Mouse (Mus musculus) heart, embryonic 10.5 days (tissue): ENCODE results near the gene Rbbp5. TPM values are rescaled to one million over a fixed set of nuclear protein-coding genes. Genes with fewer than 3 reads are reported as not detected.
A peak's percentile ranks its signal among the peaks of the same experiment; 100 is the strongest.

Experiments used
- DNase-seq: peaks from one replicate; pipeline ENCODE4 v3.0.0-alpha.2; 2017; ENCODE audit warnings: low spot score
- H3K27ac ChIP-seq: fragments of 300-500 bp; sonication (generic); 2 replicates; pipeline ENCODE4 v1.5.1; 2016; ENCODE audit warnings: mild to moderate bottlenecking
- H3K27me3 ChIP-seq: fragments of 300-500 bp; sonication (generic); 2 replicates; pipeline ENCODE4 v1.6.1; 2016; ENCODE audit warnings: mild to moderate bottlenecking; ENCODE audit not compliant: poor library complexity, insufficient read depth, severe bottlenecking
- H3K36me3 ChIP-seq: fragments of 300-500 bp; sonication (generic); 2 replicates; pipeline ENCODE4 v1.6.1; 2016; ENCODE audit warnings: mild to moderate bottlenecking, moderate library complexity
- H3K4me1 ChIP-seq: fragments of 300-500 bp; sonication (generic); 2 replicates; pipeline ENCODE4 v1.6.1; 2016; ENCODE audit warnings: mild to moderate bottlenecking
- H3K4me3 ChIP-seq: fragments of 300-500 bp; sonication (generic); 2 replicates; pipeline ENCODE4 v1.5.1; 2016; ENCODE audit warnings: mild to moderate bottlenecking, moderate library complexity
- H3K9me3 ChIP-seq: fragments of 300-500 bp; sonication (generic); 2 replicates; pipeline ENCODE4 v1.6.1; 2016; ENCODE audit warnings: mild to moderate bottlenecking, moderate library complexity
- WGBS: fragments of 180-500 bp; shearing (Covaris S2); methylation state at CpG from one replicate; pipeline ENCODE4 v1.1.7; 2016; 5-methylcytosine and 5-hydroxymethylcytosine counted together
- polyA plus RNA-seq: library from polyadenylated mRNA; unstranded; fragments of >200 nt; fragmentation: Nextera tagmentation; extraction: Ambion mirVana; gene quantifications from 2 replicates; pipeline ENCODE4 v1.2.1, GENCODE M21; 2016

Gene Rbbp5
- polyA plus RNA-seq, 1 experiment from 2014 or later = 43.6 TPM

- H3K4me1 ChIP-seq = peaks cover 28% of the 10 kb centered on the region
- H3K36me3 ChIP-seq = no peaks in the 10 kb centered on the region
- no peaks in the 10 kb centered on the region for H3K9me3 ChIP-seq
- no peak overlapping the region for H3K27ac ChIP-seq
- DNase-seq = no peak
- H3K27me3 ChIP-seq = peaks cover 71% of the 10 kb centered on the region
- 42% methylated on average over 9 of the region's 9 CpGs for WGBS
- H3K4me3 ChIP-seq = no peak overlapping the region
Observed at GRCm38 (mm10) chr1:132532521-132532920, 55.4 kb downstream of the Rbbp5 start.

GRCm38 (mm10) chr1:132533840-132534239 is 56.7 kb downstream of the Rbbp5 start:
- Histone ChIP-seq H3K9me3 (no peaks in the 10 kb centered on the region), H3K36me3 (no peaks in the 10 kb centered on the region), H3K4me3 (no peak overlapping the region), H3K27me3 (peaks cover 78% of the 10 kb centered on the region), H3K4me1 (peaks cover 30% of the 10 kb centered on the region), H3K27ac (no peak overlapping the region)
- DNase-seq = no peak
- 5% methylated on average over 8 of the region's 8 CpGs for WGBS

GRCm38 (mm10) chr1:132535541-132535940 is 58.4 kb downstream of the Rbbp5 start:
- H3K4me1 ChIP-seq = peaks cover 29% of the 10 kb centered on the region
- H3K27ac ChIP-seq = no peak overlapping the region
- WGBS = 90% methylated on average over 4 of the region's 4 CpGs
- peaks cover 86% of the 10 kb centered on the region for H3K27me3 ChIP-seq
- no peak for DNase-seq
- H3K36me3 ChIP-seq = no peaks in the 10 kb centered on the region
- no peak overlapping the region for H3K4me3 ChIP-seq
- no peaks in the 10 kb centered on the region for H3K9me3 ChIP-seq

DNA sequence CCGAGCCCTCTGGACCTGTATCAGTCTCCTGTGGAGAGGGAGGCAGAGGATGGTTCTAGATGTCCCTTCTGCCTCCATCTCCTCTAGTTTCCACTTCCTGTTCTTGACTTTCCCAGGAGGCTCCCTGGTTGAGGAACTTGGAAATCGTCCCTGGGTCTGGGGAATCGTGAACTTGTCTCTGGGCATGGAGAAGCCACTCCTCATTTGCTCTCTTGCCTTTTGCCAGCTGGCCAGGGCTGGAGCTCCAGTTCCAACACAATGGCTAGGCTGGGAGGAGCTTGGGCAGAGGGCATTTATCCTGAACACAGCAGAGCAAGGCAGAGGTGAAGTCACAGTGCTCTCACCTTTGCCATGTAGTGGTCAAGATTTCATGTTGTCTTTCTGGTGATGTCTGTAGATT is 59.3 kb downstream of the Rbbp5 start:
- no peak for DNase-seq
- H3K9me3 ChIP-seq = no peaks in the 10 kb centered on the region
- no peak overlapping the region for H3K27ac ChIP-seq
- H3K4me3 ChIP-seq = no peak overlapping the region
- WGBS = 71% methylated on average over 3 of the region's 3 CpGs
- H3K4me1 ChIP-seq = peaks cover 31% of the 10 kb centered on the region
- H3K36me3 ChIP-seq = no peaks in the 10 kb centered on the region
- peaks cover 86% of the 10 kb centered on the region for H3K27me3 ChIP-seq

DNA sequence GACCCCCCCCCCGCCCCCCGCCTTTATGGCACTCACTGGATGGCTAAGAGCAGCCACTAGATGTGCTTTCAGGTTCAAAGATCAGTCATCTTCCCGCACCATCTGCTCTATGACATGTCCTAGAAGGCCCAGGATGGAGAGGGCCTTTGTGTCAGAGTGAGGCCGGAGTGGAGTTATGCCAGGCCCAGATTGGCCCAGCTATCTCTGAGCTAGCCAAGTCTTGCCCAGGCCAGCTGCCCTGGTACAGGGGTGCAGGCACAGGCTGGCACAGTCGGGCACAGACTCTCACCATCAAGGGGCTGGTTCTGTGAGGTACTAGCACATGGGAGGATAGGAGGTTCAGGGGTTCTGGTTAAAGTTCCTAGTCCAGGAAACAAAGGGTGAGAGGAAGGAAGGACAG is 60.6 kb downstream of the Rbbp5 start:
- WGBS = 72% methylated on average over 5 of the region's 5 CpGs
- H3K27me3 ChIP-seq = peaks cover 86% of the 10 kb centered on the region

GRCm38 (mm10) chr1:132540701-132541100 is 63.5 kb downstream of the Rbbp5 start:
- no peaks in the 10 kb centered on the region for H3K36me3 ChIP-seq
- H3K27ac ChIP-seq = no peak overlapping the region
- 43% methylated on average over 7 of the region's 7 CpGs for WGBS
- DNase-seq = no peak
- peaks cover 86% of the 10 kb centered on the region for H3K27me3 ChIP-seq
- no peak overlapping the region; the same call in 1 of the 2 replicates for H3K4me3 ChIP-seq
- peaks cover 33% of the 10 kb centered on the region for H3K4me1 ChIP-seq
- no peaks in the 10 kb centered on the region for H3K9me3 ChIP-seq

More for the DNA sequence above, 60.6 kb downstream of the Rbbp5 start:
- Histone ChIP-seq H3K4me3 (no peak overlapping the region), H3K36me3 (no peaks in the 10 kb centered on the region), H3K4me1 (peaks cover 43% of the 10 kb centered on the region), H3K27ac (no peak overlapping the region), H3K9me3 (no peaks in the 10 kb centered on the region)
- DNase-seq = no peak

GRCm38 (mm10) chr1:132541171-132541823 is 64.1 kb downstream of the Rbbp5 start:
- no peak for DNase-seq
- no peak overlapping the region; the same call in 1 of the 2 replicates for H3K4me3 ChIP-seq
- peaks cover 92% of the 10 kb centered on the region for H3K27me3 ChIP-seq
- no peaks in the 10 kb centered on the region for H3K36me3 ChIP-seq
- no peak overlapping the region for H3K27ac ChIP-seq
- peaks cover 38% of the 10 kb centered on the region for H3K4me1 ChIP-seq
- no peaks in the 10 kb centered on the region for H3K9me3 ChIP-seq
- 3% methylated on average over 14 of the region's 14 CpGs for WGBS

GRCm38 (mm10) chr1:132541824-132542599 is 64.8 kb downstream of the Rbbp5 start:
- Histone ChIP-seq H3K27me3 (peaks cover 92% of the 10 kb centered on the region), H3K9me3 (no peaks in the 10 kb centered on the region), H3K4me3 (peak overlapping the region; percentile 43), H3K36me3 (no peaks in the 10 kb centered on the region), H3K4me1 (peaks cover 38% of the 10 kb centered on the region), H3K27ac (no peak overlapping the region)
- 11% methylated on average over 5 of the region's 5 CpGs for WGBS
- DNase-seq = no peak

DNA sequence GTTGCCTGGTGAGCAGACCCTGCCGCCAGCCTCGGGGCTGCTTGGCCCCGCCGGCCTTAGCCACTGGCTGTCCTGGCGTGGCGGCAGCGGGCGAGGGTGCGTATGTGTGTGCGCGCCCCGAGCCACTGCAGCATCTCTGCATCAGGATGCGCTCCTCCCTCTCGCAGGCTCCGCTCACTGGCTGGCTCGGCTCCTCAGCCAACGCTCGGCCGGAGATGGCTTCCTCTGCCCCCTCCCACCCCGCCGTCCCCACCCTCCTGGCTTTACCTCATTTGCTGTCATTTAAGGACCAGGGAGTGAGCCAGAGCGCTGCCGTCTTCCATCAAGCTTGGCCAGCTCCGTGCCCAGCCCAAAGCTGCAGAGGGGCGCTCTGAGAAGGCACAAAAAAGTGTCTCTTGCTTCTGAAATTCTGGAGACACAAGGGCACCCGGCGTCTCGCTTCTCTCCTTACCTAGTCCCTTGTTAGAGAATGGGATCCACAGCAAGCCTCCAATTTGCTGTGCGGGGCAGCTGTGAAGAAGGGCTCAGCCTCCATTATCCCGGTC is 65.7 kb downstream of the Rbbp5 start, which contains the start of gene Cntn2:
Gene Cntn2, minus strand, starts transcription at position 495 of the 545 bp plus-strand sequence.
- H3K9me3 ChIP-seq = no peaks in the 10 kb centered on the region
- peaks cover 87% of the 10 kb centered on the region for H3K27me3 ChIP-seq
- H3K4me3 ChIP-seq = peak within 1 kb of the TSS; percentile 43
- no peak for DNase-seq
- H3K4me1 ChIP-seq = peaks cover 38% of the 10 kb centered on the region
- H3K27ac ChIP-seq = no peak within 1 kb of the TSS
- H3K36me3 ChIP-seq = no peaks in the 10 kb centered on the region
- 1% methylated on average over 30 of the region's 30 CpGs for WGBS

GRCm38 (mm10) chr1:132543789-132544188 is 66.6 kb downstream of the Rbbp5 start:
- Histone ChIP-seq H3K9me3 (no peaks in the 10 kb centered on the region), H3K27ac (no peak overlapping the region), H3K4me1 (peaks cover 37% of the 10 kb centered on the region), H3K36me3 (no peaks in the 10 kb centered on the region), H3K27me3 (peaks cover 85% of the 10 kb centered on the region), H3K4me3 (no peak overlapping the region)
- 62% methylated on average over 8 of the region's 8 CpGs for WGBS
- no peak for DNase-seq

Other genes with a start within 250 kb of the Rbbp5 start
- not detected in 2 replicates for gene Gm10188, start 247.6 kb upstream of the Rbbp5 start, polyA plus RNA-seq
- gene Klhdc8a, start 178.7 kb upstream of the Rbbp5 start, polyA plus RNA-seq = 0.26 and 0.60 TPM in 2 replicates
- gene Nuak2, start 161.2 kb upstream of the Rbbp5 start, polyA plus RNA-seq = 3.0 and 3.4 TPM in 2 replicates
- gene Tmcc2, start 86.1 kb upstream of the Rbbp5 start, polyA plus RNA-seq = 10.1 and 12.6 TPM in 2 replicates
- gene Dstyk, start 59.8 kb upstream of the Rbbp5 start, polyA plus RNA-seq = 10.6 and 10.8 TPM in 2 replicates
- gene Tmem81, start 28.9 kb downstream of the Rbbp5 start, polyA plus RNA-seq = 1.2 and 1.3 TPM in 2 replicates
- gene Cntn2, start 65.9 kb downstream of the Rbbp5 start, polyA plus RNA-seq = 0.14 and 0.67 TPM in 2 replicates